In the genomic region with DNA sequence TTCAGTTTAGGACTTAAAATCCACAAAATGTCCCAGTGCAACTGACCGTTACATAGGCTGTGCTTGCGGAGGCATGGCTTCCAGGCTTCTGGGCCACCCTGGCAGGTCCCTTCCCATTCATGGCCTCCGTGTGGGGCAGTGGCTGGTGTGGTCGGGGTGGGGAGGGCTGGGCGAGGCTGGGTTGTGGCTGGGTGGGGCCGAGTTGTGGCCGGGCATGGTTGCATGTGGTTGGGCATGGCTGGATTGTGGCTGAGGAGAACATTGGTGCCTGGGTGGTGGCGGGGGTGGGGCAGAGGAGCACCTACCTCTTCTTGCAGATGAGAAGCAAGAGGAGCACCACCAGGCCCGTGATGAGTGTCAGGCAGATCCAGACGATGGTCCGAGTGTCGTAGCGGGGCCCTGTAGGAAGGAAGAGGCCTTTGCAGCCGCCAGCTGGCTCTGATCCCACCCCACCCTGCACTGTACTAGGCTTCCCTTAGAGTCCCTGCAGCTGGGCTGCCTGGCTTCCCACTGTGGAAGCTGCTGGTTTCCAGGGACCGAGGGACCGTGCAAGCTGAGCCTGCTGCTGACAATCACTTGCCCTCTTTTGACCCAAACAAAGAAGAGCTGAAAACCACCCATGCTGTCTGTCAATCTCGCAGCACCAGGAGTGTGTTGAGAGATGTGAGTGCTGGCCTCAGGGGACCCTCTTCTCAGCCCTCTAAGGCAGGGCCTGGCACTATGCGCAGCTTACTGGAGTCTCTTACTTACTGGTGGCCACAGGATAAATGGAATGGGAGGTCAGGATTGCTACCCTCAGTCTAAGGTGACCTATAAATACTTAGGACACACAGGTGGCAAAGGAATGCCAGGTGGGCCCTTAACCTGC, we compare ENCODE assay signal across 14 mouse cellular contexts. TPM values are rescaled to one million over a fixed set of nuclear protein-coding genes. Genes with fewer than 3 reads are reported as not detected.
DNase-seq lines count a peak whose midpoint lies in the region; ATAC-seq and TF ChIP-seq lines count a peak whose summit lies in the region.
"Had no signal": no experiment of that assay in that cellular context is flagged by ENCODE, and none has a peak within 500 bp of the region (broad histone marks: within the 10 kb centered on the region; RNA-seq: fewer than 3 reads in every experiment).

No protein-coding gene starts in this region.

- peaks cover 20% of the 10 kb centered on the region for H3K4me1 ChIP-seq in forebrain, embryonic 10.5 days
- H3K4me1 ChIP-seq in forebrain, embryonic 11.5 days (replicated peaks; ENCODE audit: control insufficient read depth, insufficient read depth, low read length), result no peaks in the 10 kb centered on the region; the same call in 1 of the 2 replicates
- H3K4me1 ChIP-seq in lung, postnatal 0 days (ENCODE audit: insufficient read depth, low read depth, low read length), result no peaks in the 10 kb centered on the region
- H3K4me1 ChIP-seq: kidney, embryonic 15.5 days had no signal

- H3K27ac ChIP-seq in forebrain, embryonic 10.5 days, result 0 out of 2 replicates have a peak overlapping the region, but pooled peaks have one; percentile 16
- H3K27ac ChIP-seq in forebrain, embryonic 11.5 days (ENCODE audit: low read depth, low read length), result no peak overlapping the region
- H3K27ac ChIP-seq in lung, postnatal 0 days (ENCODE audit: low read length), result no peak overlapping the region
- H3K27ac ChIP-seq: heart, embryonic 10.5 days; kidney, embryonic 15.5 days had no signal

- no peak overlapping the region for H3K4me3 ChIP-seq in forebrain, embryonic 10.5 days
- no peak overlapping the region for H3K4me3 ChIP-seq in forebrain, embryonic 11.5 days (ENCODE audit: low read depth, low read length)
- H3K4me3 ChIP-seq in lung, postnatal 0 days (ENCODE audit: low read depth, low read length), result no peak overlapping the region
- H3K4me3 ChIP-seq: heart, embryonic 10.5 days; kidney, embryonic 15.5 days had no signal

- TF ChIP-seq CTCF in lung, postnatal 0 days (IDR thresholded peaks at IDR 0.05), result no peak

- no peaks in the 10 kb centered on the region for H3K9me3 ChIP-seq in forebrain, embryonic 10.5 days
- H3K9me3 ChIP-seq in forebrain, embryonic 11.5 days (ENCODE audit: control insufficient read depth, low read length), result no peaks in the 10 kb centered on the region
- no peaks in the 10 kb centered on the region for H3K9me3 ChIP-seq in lung, postnatal 0 days (ENCODE audit: low read length)
- H3K9me3 ChIP-seq: heart, embryonic 10.5 days; kidney, embryonic 15.5 days had no signal

- TF ChIP-seq EP300 in lung, postnatal 0 days (IDR thresholded peaks at IDR 0.05), result no peak

- DNase-seq in forebrain, embryonic 10.5 days (ENCODE audit: extremely low spot score, low spot score), result no peak
- DNase-seq in forebrain, embryonic 11.5 days (ENCODE audit: low spot score), result no peak
- DNase-seq in kidney, postnatal 14 days, result peak; percentile 44
- no peak for DNase-seq in kidney, adult 9 months
- DNase-seq in c-Kit-positive CD71-positive TER-119-negative erythroid progenitor cells, embryonic 14.5 days (ENCODE audit: low read depth), result peak; percentile 16
- DNase-seq in lung, postnatal 0 days (ENCODE audit: low spot score), result peak; percentile 46
- DNase-seq in layer of hippocampus, postnatal 36 days, result no peak
- DNase-seq: adrenal gland, postnatal 14 days; B cell, adult 2 months; cerebellum, postnatal 14 days had no signal

- H3K4me2 ChIP-seq in forebrain, embryonic 11.5 days (ENCODE audit: low read depth, low read length, severe bottlenecking), result no peak overlapping the region
- no peak overlapping the region for H3K4me2 ChIP-seq in lung, postnatal 0 days (replicated peaks; ENCODE audit: low read depth, low read length)
- H3K4me2 ChIP-seq: kidney, embryonic 15.5 days had no signal

- H3K9ac ChIP-seq in forebrain, embryonic 11.5 days (ENCODE audit: low read length), result no peak overlapping the region
- H3K9ac ChIP-seq in lung, postnatal 0 days (replicated peaks; ENCODE audit: low read depth), result no peak overlapping the region
- H3K9ac ChIP-seq: kidney, embryonic 15.5 days had no signal

- peaks cover 34% of the 10 kb centered on the region for H3K27me3 ChIP-seq in forebrain, embryonic 10.5 days (ENCODE audit: poor library complexity, severe bottlenecking)
- no peaks in the 10 kb centered on the region for H3K27me3 ChIP-seq in forebrain, embryonic 11.5 days (ENCODE audit: control insufficient read depth, insufficient read depth, low read length)
- no peaks in the 10 kb centered on the region for H3K27me3 ChIP-seq in lung, postnatal 0 days (replicated peaks; ENCODE audit: insufficient read depth, low read length)

- 56% methylated on average over 18 of the region's 18 CpGs for WGBS in forebrain, embryonic 10.5 days
- WGBS in forebrain, embryonic 11.5 days, result 54% methylated on average over 18 of the region's 18 CpGs
- WGBS in lung, postnatal 0 days, result 36% methylated on average over 18 of the region's 18 CpGs

- no peak for ATAC-seq in forebrain, embryonic 11.5 days (replicated peaks; ENCODE audit: low FRiP score)
- ATAC-seq in lung, postnatal 0 days, result peak; percentile 73; the same call in 1 of the 2 replicates
- ATAC-seq in erythroid progenitor cell, adult 5-6 weeks (replicated peaks; ENCODE audit: low FRiP score, poor library complexity, severe bottlenecking), result no peak

- no peaks in the 10 kb centered on the region for H3K36me3 ChIP-seq in forebrain, embryonic 10.5 days (replicated peaks)
- no peaks in the 10 kb centered on the region for H3K36me3 ChIP-seq in forebrain, embryonic 11.5 days (ENCODE audit: control insufficient read depth, insufficient read depth, low read length)
- no peaks in the 10 kb centered on the region for H3K36me3 ChIP-seq in lung, postnatal 0 days (ENCODE audit: insufficient read depth, low read length)
- H3K36me3 ChIP-seq: heart, embryonic 10.5 days; kidney, embryonic 15.5 days had no signal

RNA-seq across cellular contexts. Expression of a gene that starts 21.6 kb away (rescaled TPM):
- polyA plus RNA-seq in forebrain, embryonic 10.5 days (2016; fragmentation: Nextera tagmentation; extraction: Ambion mirVana), result 0.46 and 0.60 TPM in 2 replicates
- polyA plus RNA-seq in forebrain, embryonic 11.5 days (2014; fragmentation: Nextera tagmentation; extraction: Ambion mirVana), result 0.72 and 0.77 TPM in 2 replicates
- 0.04 and 0.12 TPM in 2 replicates for polyA plus RNA-seq in lung, postnatal 0 days (2015; fragmentation: Nextera tagmentation; extraction: Ambion mirVana)
- total RNA-seq in erythroid progenitor cell, adult 5-6 weeks (2015; ENCODE audit: low replicate concordance), result not detected in 2 replicates
- not detected in 2 replicates for total RNA-seq in erythroid progenitor cell, adult 5-6 weeks (2017; ENCODE audit: low replicate concordance)
- total RNA-seq in layer of hippocampus, postnatal 36 days (2021), result 1 to 10 TPM; 2.0 to 2.1 TPM
- polyA plus RNA-seq: Patski had no signal

RNA-seq across cellular contexts. Expression of a gene that starts 36.4 kb away (rescaled TPM):
- polyA plus RNA-seq in forebrain, embryonic 10.5 days (2016; fragmentation: Nextera tagmentation; extraction: Ambion mirVana), result 4.5 TPM in 2 replicates
- 8.2 and 11.3 TPM in 2 replicates for polyA plus RNA-seq in forebrain, embryonic 11.5 days (2014; fragmentation: Nextera tagmentation; extraction: Ambion mirVana)
- polyA plus RNA-seq in lung, postnatal 0 days (2015; fragmentation: Nextera tagmentation; extraction: Ambion mirVana), result 39.4 and 41.2 TPM in 2 replicates
- 69.2 and 74.6 TPM in 2 replicates for total RNA-seq in erythroid progenitor cell, adult 5-6 weeks (2015; ENCODE audit: low replicate concordance)
- 35.7 and 58.5 TPM in 2 replicates for total RNA-seq in erythroid progenitor cell, adult 5-6 weeks (2017; ENCODE audit: low replicate concordance)
- total RNA-seq in layer of hippocampus, postnatal 36 days (2021), result 10 to 100 TPM; 48.9 to 50.7 TPM
- polyA plus RNA-seq: Patski had no signal

RNA-seq across cellular contexts. Expression of a gene that starts 42.1 kb away (rescaled TPM):
- 5.0 and 6.9 TPM in 2 replicates for polyA plus RNA-seq in forebrain, embryonic 10.5 days (2016; fragmentation: Nextera tagmentation; extraction: Ambion mirVana)
- 10.0 and 10.7 TPM in 2 replicates for polyA plus RNA-seq in forebrain, embryonic 11.5 days (2014; fragmentation: Nextera tagmentation; extraction: Ambion mirVana)
- 29.3 and 30.9 TPM in 2 replicates for polyA plus RNA-seq in lung, postnatal 0 days (2015; fragmentation: Nextera tagmentation; extraction: Ambion mirVana)
- 66.2 and 68.5 TPM in 2 replicates for total RNA-seq in erythroid progenitor cell, adult 5-6 weeks (2015; ENCODE audit: low replicate concordance)
- 32.8 and 39.5 TPM in 2 replicates for total RNA-seq in erythroid progenitor cell, adult 5-6 weeks (2017; ENCODE audit: low replicate concordance)
- total RNA-seq in layer of hippocampus, postnatal 36 days (2021), result 10 to 100 TPM; 36.1 to 37.7 TPM
- polyA plus RNA-seq: Patski had no signal

RNA-seq across cellular contexts. Expression of a gene that starts 49.0 kb away (rescaled TPM):
- polyA plus RNA-seq in forebrain, embryonic 10.5 days (2016; fragmentation: Nextera tagmentation; extraction: Ambion mirVana), result 15.1 and 15.5 TPM in 2 replicates
- polyA plus RNA-seq in forebrain, embryonic 11.5 days (2014; fragmentation: Nextera tagmentation; extraction: Ambion mirVana), result 19.7 and 21.1 TPM in 2 replicates
- 46.6 and 55.1 TPM in 2 replicates for polyA plus RNA-seq in lung, postnatal 0 days (2015; fragmentation: Nextera tagmentation; extraction: Ambion mirVana)
- total RNA-seq in erythroid progenitor cell, adult 5-6 weeks (2015; ENCODE audit: low replicate concordance), result 156 and 168 TPM in 2 replicates
- total RNA-seq in erythroid progenitor cell, adult 5-6 weeks (2017; ENCODE audit: low replicate concordance), result 46.1 and 49.5 TPM in 2 replicates
- total RNA-seq in layer of hippocampus, postnatal 36 days (2021), result 10 to 100 TPM; 47.8 to 51.2 TPM
- polyA plus RNA-seq: Patski had no signal

Comparison
In these comparisons a context has a peak if more than half of its experiments do, and no peak if none do; other contexts are left out.
1. DNase-seq: peak in kidney, postnatal 14 days (single experiment), c-Kit-positive CD71-positive TER-119-negative erythroid progenitor cells, embryonic 14.5 days (single experiment) and lung, postnatal 0 days (single experiment); none in forebrain, embryonic 10.5 days (single experiment), forebrain, embryonic 11.5 days (single experiment), kidney, adult 9 months (single experiment) and layer of hippocampus, postnatal 36 days (0 of 2).